Mouse (Mus musculus) megakaryocyte, embryonic 14.5 days (primary cell): ENCODE data around the gene Slc10a7. TPM values are rescaled to one million over a fixed set of nuclear protein-coding genes. Genes with fewer than 3 reads are reported as not detected.

Experiments
- H3K27me3 ChIP-seq: replicated peaks from 2 replicates; pipeline ENCODE3; 2012; ENCODE audit warnings: inconsistent platforms
- H3K36me3 ChIP-seq: replicated peaks from 2 replicates; pipeline ENCODE3; 2012; ENCODE audit warnings: low read length, inconsistent platforms, mixed read lengths
- H3K4me1 ChIP-seq: 2 replicates; pipeline ENCODE4 v1.6.1; 2012; ENCODE audit warnings: inconsistent platforms
- H3K4me3 ChIP-seq: replicated peaks from 2 replicates; pipeline ENCODE3; 2012; ENCODE audit warnings: moderate library complexity, mild to moderate bottlenecking, inconsistent platforms
- H3K9me3 ChIP-seq: 2 replicates; pipeline ENCODE4 v1.6.1; 2012; ENCODE audit warnings: inconsistent platforms
- FLI1 ChIP-seq: IDR thresholded peaks from 2 replicates; pipeline ENCODE4 v1.6.1; 2012; ENCODE audit warnings: low read length, inconsistent platforms, mixed read lengths
- GATA1 ChIP-seq: IDR thresholded peaks from 3 replicates; pipeline ENCODE4 v1.6.1; 2012; ENCODE audit warnings: mixed read lengths, low read length, inconsistent platforms, borderline replicate concordance
- polyA plus RNA-seq: library from polyadenylated mRNA; stranded (reverse); fragments of >175 nt; gene quantifications from 2 replicates; pipeline ENCODE4 v1.2.3, GENCODE M21; 2012; ENCODE audit warnings: low replicate concordance; ENCODE audit not compliant: insufficient read depth

Slc10a7 gene
- polyA plus RNA-seq, 1 experiment, result 3.7 TPM

GRCm38 (mm10) chr8:78571528-78571927 is 62.4 kb downstream of the Slc10a7 start:
- Histone ChIP-seq H3K4me3 (no peak overlapping the region), H3K9me3 (no peaks in the 10 kb centered on the region), H3K36me3 (peaks cover 42% of the 10 kb centered on the region), H3K27me3 (no peaks in the 10 kb centered on the region), H3K4me1 (peaks cover 14% of the 10 kb centered on the region)
- TF ChIP-seq GATA1, result no peak
- no peak for TF ChIP-seq FLI1

DNA sequence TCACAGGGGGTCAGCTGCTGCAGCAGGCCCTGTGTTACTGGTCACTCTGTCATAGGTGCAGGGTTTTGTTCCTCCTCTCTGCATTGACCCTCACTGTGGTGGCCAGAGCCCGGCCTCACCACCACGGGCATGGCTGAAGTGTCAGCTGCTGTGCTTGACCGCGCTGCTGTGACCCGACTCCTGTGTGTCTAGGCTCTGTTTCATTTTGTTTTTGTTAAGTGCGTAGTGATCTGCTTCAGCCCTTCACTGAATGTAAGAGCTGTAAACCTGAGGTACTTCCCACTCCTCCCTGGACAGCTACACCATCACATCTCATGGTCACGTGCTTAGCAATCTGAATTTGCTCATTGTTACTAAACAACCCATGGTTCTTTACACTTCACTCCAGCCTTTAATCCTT is 65.1 kb downstream of the Slc10a7 start:
- Histone ChIP-seq H3K4me3 (no peak overlapping the region), H3K36me3 (peaks cover 34% of the 10 kb centered on the region), H3K9me3 (no peaks in the 10 kb centered on the region), H3K4me1 (peaks cover 5% of the 10 kb centered on the region), H3K27me3 (no peaks in the 10 kb centered on the region)
- TF ChIP-seq GATA1 (no peak), FLI1 (no peak)

GRCm38 (mm10) chr8:78577569-78577968 is 68.4 kb downstream of the Slc10a7 start:
- no peak overlapping the region for H3K4me3 ChIP-seq
- no peaks in the 10 kb centered on the region for H3K27me3 ChIP-seq
- H3K4me1 ChIP-seq, result peaks cover 5% of the 10 kb centered on the region
- no peaks in the 10 kb centered on the region for H3K9me3 ChIP-seq
- H3K36me3 ChIP-seq, result peaks cover 39% of the 10 kb centered on the region
- no peak for TF ChIP-seq FLI1
- TF ChIP-seq GATA1, result no peak

- peaks cover 5% of the 10 kb centered on the region for H3K4me1 ChIP-seq
- no peak overlapping the region for H3K4me3 ChIP-seq
- TF ChIP-seq GATA1 (no peak), FLI1 (no peak)
- H3K36me3 ChIP-seq, result peaks cover 34% of the 10 kb centered on the region
- no peaks in the 10 kb centered on the region for H3K27me3 ChIP-seq
- H3K9me3 ChIP-seq, result no peaks in the 10 kb centered on the region
Observed at GRCm38 (mm10) chr8:78578036-78578435, 68.9 kb downstream of the Slc10a7 start.

DNA sequence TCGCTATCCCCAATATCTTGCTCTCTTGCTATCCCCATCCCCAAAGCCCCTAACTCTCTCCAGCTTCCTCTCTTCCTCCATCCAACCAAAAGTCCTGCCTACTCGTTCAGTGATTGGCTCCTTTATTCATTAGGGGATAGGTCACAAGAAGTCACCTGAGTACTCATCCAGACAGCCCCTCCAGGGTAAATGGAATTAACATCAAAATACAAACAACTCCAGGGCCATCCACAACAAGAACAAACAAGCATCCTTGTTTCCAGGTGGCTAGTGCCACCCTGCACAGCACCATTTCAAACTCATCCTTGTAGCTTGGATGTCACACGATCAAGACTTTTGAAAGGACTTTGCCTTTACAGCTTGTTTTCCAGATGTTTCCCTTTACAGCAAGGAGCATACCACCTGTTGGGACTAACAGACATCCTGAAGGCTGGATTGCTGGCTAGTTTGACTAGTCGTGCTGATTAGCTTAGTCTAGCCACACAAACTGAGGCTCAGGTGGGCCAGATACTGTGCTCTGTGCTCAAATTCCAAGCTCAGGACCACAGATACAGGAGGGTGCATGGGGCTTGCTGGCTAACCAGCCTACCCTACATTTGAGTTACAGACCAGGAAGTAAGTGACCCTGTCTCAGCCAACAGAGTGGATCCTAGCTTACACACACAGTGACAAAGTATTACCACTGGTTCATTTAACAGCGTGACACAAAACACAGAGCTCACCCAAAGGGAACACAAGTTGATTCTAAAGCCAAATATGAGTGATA is 75.0 kb downstream of the Slc10a7 start:
- Histone ChIP-seq H3K27me3 (no peaks in the 10 kb centered on the region), H3K4me1 (no peaks in the 10 kb centered on the region), H3K4me3 (no peak overlapping the region), H3K36me3 (peaks cover 38% of the 10 kb centered on the region), H3K9me3 (no peaks in the 10 kb centered on the region)
- TF ChIP-seq FLI1 (no peak), GATA1 (no peak)

- TF ChIP-seq GATA1 (no peak), FLI1 (no peak)
- no peaks in the 10 kb centered on the region for H3K9me3 ChIP-seq
- no peaks in the 10 kb centered on the region for H3K27me3 ChIP-seq
- no peak overlapping the region for H3K4me3 ChIP-seq
- peaks cover 44% of the 10 kb centered on the region for H3K36me3 ChIP-seq
- no peaks in the 10 kb centered on the region for H3K4me1 ChIP-seq
Observed at GRCm38 (mm10) chr8:78584863-78585262, 75.7 kb downstream of the Slc10a7 start.

DNA sequence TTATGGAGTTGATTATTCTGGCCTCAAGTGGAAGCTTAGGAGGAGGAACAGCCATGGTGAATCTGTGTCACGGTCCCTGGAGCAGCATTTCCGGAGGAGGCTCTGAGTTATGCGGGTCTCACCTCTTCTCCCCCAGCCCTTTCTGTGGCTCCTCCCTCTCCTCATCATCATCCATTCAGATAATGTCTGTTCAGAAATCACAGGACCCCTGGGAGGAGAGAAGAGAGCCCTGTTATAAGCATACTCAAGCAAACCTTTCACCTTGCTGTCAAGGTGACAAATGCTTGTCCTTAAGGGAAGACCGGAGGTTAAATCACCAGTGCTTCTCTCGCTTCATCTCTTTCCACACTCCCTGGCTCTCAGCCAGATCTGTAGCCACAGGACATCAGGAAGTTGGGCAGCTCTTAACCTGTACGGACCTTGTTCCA is 86.3 kb downstream of the Slc10a7 start:
- H3K4me1 ChIP-seq, result peaks cover 12% of the 10 kb centered on the region; the same call in 1 of the 2 replicates
- H3K27me3 ChIP-seq, result no peaks in the 10 kb centered on the region
- peaks cover 39% of the 10 kb centered on the region for H3K36me3 ChIP-seq
- TF ChIP-seq GATA1, result no peak
- no peak for TF ChIP-seq FLI1
- no peaks in the 10 kb centered on the region for H3K9me3 ChIP-seq
- H3K4me3 ChIP-seq, result no peak overlapping the region

DNA sequence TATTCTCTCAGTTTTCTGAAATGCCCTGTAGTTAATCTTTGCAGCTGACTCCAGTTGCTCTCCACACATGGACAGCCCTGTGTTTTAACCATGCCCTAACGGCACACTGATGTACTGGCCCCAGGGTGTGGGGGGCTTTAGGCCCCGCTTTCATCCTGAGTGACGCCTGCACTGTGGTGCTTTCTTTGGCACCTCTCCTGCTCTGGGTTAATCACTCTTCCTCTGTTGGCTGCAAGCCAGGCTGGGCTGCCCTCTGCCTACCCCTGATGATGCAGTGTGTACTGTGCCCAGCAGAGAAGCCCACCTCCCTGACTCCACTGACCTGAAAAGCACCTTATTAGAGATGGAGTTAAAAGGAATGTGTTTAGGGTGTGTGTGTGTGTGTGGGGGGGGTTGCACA is 89.1 kb downstream of the Slc10a7 start:
- H3K9me3 ChIP-seq, result no peaks in the 10 kb centered on the region
- H3K4me1 ChIP-seq, result no peaks in the 10 kb centered on the region
- H3K27me3 ChIP-seq, result no peaks in the 10 kb centered on the region
- TF ChIP-seq FLI1, result no peak
- TF ChIP-seq GATA1, result no peak
- peaks cover 46% of the 10 kb centered on the region for H3K36me3 ChIP-seq
- H3K4me3 ChIP-seq, result no peak overlapping the region

GRCm38 (mm10) chr8:78603084-78603483 is 93.9 kb downstream of the Slc10a7 start:
- TF ChIP-seq GATA1 (no peak), FLI1 (no peak)
- H3K36me3 ChIP-seq, result peaks cover 59% of the 10 kb centered on the region

GRCm38 (mm10) chr8:78604426-78604825 is 95.3 kb downstream of the Slc10a7 start:
- peaks cover 17% of the 10 kb centered on the region for H3K9me3 ChIP-seq
- no peaks in the 10 kb centered on the region for H3K27me3 ChIP-seq
- no peaks in the 10 kb centered on the region for H3K4me1 ChIP-seq
- no peak for TF ChIP-seq GATA1
- no peak for TF ChIP-seq FLI1
- H3K36me3 ChIP-seq, result peaks cover 65% of the 10 kb centered on the region
- H3K4me3 ChIP-seq, result no peak overlapping the region

More at GRCm38 (mm10) chr8:78603084-78603483, 93.9 kb downstream of the Slc10a7 start:
- no peaks in the 10 kb centered on the region for H3K4me1 ChIP-seq
- no peak overlapping the region for H3K4me3 ChIP-seq
- H3K27me3 ChIP-seq, result no peaks in the 10 kb centered on the region
- H3K9me3 ChIP-seq, result peaks cover 10% of the 10 kb centered on the region

GRCm38 (mm10) chr8:78609301-78609700 is 100.2 kb downstream of the Slc10a7 start:
- Histone ChIP-seq H3K4me1 (peaks cover 12% of the 10 kb centered on the region), H3K27me3 (no peaks in the 10 kb centered on the region), H3K36me3 (peaks cover 53% of the 10 kb centered on the region), H3K4me3 (no peak overlapping the region), H3K9me3 (peaks cover 21% of the 10 kb centered on the region)
- TF ChIP-seq GATA1 (no peak), FLI1 (no peak)
